Mouse (Mus musculus): ENCODE data around the gene Slc28a3. TPM values are rescaled to one million over a fixed set of nuclear protein-coding genes. Genes with fewer than 3 reads are reported as not detected.

Slc28a3 gene
- polyA plus RNA-seq (2015; fragmentation: Nextera tagmentation; extraction: Ambion mirVana), result 1.0 and 1.7 TPM in 2 replicates

DNA sequence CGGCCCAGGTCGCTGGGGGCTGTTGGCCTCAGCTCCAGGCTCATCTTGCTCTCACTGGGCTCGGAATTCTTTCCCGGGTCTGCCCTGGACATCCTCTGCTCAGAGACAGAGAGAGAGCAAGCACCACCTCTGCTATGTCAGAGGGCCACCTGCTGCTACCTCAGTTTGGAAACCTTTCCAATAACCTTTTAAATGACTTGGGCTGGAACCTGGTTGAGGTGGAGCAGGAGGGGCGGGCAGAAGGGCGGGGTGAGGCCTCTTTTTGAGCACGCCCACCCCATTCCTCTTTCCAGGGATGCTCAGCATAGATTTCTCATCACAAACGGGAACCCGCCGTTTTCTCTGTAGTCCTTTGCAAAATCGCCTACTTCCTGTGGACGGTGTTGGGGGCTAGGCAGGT lies at the start of gene Slc28a3:
Gene Slc28a3 (minus strand): TSS at position 162 of the 400 bp plus-strand sequence.
- Histone ChIP-seq H3K9ac (no peak within 1 kb of the TSS), H3K27me3 (no peaks in the 10 kb centered on the region), H3K4me3 (no peak within 1 kb of the TSS), H3K36me3 (no peaks in the 10 kb centered on the region), H3K27ac (no peak within 1 kb of the TSS), H3K4me1 (peaks cover 12% of the 10 kb centered on the region), H3K4me2 (0 out of 2 replicates have a peak within 1 kb of the TSS, but pooled peaks have one; percentile 5), H3K9me3 (no peaks in the 10 kb centered on the region)
- 10% methylated on average over 12 of the region's 12 CpGs for WGBS
- ATAC-seq (ENCODE audit: insufficient number of reproducible peaks, low FRiP score, low TSS enrichment, low read depth), result no peak

DNA sequence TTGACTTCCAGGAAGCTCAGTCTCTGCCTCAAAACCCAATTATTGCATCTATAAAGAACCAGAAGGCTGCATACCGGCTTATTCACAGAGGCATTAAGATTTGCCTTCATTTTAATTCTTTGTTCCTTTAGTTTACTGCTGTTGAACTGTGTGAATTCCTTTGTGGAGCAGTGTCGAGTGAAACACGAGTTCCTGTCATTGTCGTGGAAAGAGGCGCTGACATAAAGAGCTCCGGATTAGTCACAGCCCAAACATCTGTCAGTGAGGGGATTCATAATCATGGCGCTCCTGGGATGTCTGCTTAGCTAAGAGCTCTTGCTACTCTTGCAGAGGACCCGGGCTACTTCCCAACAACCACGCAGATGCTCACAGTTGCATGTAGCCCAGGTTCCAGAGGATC lies 47.3 kb upstream of the Slc28a3 start:
- no peaks in the 10 kb centered on the region for H3K4me1 ChIP-seq
- H3K9me3 ChIP-seq, result no peaks in the 10 kb centered on the region
- H3K9ac ChIP-seq, result no peak overlapping the region
- H3K36me3 ChIP-seq, result no peaks in the 10 kb centered on the region
- no peak overlapping the region for H3K27ac ChIP-seq
- no peaks in the 10 kb centered on the region for H3K27me3 ChIP-seq
- H3K4me3 ChIP-seq, result no peak overlapping the region
- ATAC-seq (ENCODE audit: insufficient number of reproducible peaks, low FRiP score, low TSS enrichment, low read depth), result no peak
- H3K4me2 ChIP-seq, result no peak overlapping the region
- WGBS, result 33% methylated on average over 9 of the region's 9 CpGs

DNA sequence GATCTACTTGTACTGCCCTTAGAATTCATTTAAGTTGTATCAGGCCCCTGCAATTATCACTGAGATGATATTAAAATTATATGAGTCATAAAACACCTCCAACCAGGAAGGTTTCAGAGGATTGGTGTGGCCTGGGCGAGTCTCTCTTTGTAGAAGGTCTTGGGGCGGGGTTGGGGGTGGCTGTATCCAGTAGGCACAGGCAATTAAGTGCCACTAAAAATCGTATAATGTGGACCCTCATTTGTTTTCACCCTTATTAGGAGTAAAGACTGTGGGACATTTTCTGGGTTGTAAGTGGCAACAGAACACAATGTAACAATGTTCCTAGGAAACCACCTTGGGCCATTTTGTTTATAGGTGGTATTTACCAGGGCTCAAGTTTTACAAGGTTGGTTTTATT lies 46.2 kb upstream of the Slc28a3 start:
- no peak overlapping the region for H3K4me3 ChIP-seq
- H3K4me2 ChIP-seq, result no peak overlapping the region
- no peak for ATAC-seq (ENCODE audit: insufficient number of reproducible peaks, low FRiP score, low TSS enrichment, low read depth)
- no peaks in the 10 kb centered on the region for H3K9me3 ChIP-seq
- 36% methylated on average over 3 of the region's 3 CpGs for WGBS
- no peaks in the 10 kb centered on the region for H3K36me3 ChIP-seq
- H3K9ac ChIP-seq, result no peak overlapping the region
- H3K27me3 ChIP-seq, result no peaks in the 10 kb centered on the region
- H3K27ac ChIP-seq, result no peak overlapping the region
- no peaks in the 10 kb centered on the region for H3K4me1 ChIP-seq

DNA sequence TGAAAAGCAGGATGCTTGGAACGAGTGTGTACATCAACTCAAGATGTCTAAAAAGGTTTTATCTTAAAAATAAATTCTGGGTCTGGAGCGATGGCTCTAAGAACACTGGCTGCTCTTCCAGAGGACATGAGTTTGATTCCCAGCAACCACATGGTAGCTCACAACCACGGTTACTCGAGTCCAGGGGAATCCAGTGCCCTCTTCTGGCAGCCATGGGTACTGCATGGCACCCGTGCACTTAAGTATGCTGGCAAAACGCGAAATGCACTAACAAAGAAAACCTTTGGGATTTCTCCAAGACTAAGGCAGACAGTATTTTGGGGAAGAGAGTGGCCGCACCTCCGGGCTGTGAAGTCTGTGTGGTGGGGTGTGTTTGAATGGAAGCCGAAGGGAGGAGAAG lies 44.9 kb upstream of the Slc28a3 start:
- H3K4me3 ChIP-seq, result no peak overlapping the region
- H3K9ac ChIP-seq, result no peak overlapping the region
- H3K9me3 ChIP-seq, result no peaks in the 10 kb centered on the region
- WGBS, result 78% methylated on average over 10 of the region's 10 CpGs
- no peaks in the 10 kb centered on the region for H3K4me1 ChIP-seq
- no peak for ATAC-seq (ENCODE audit: insufficient number of reproducible peaks, low FRiP score, low TSS enrichment, low read depth)
- H3K36me3 ChIP-seq, result no peaks in the 10 kb centered on the region
- H3K4me2 ChIP-seq, result no peak overlapping the region
- H3K27ac ChIP-seq, result no peak overlapping the region
- H3K27me3 ChIP-seq, result no peaks in the 10 kb centered on the region

DNA sequence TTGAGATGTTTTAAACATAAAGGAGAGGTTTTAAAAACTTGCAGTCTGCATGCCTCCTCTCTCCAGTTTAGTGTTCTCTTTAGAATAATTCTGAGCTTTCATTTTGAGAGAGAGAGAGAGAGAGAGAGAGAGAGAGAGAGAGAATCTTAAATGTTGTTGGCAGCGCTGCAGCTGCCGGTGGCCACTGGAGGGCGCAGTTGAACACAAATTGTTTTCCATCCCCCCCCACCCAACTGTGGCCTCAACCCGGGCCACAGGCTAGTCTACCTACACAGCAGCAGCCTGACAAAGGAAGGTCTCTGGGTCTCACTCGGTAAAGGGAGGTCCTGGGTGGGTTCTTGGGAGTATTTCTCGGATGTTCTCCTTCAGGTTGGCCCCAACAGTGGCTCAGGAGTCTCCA lies 29.7 kb upstream of the Slc28a3 start:
- 10% methylated on average over 6 of the region's 6 CpGs for WGBS
- Histone ChIP-seq H3K9ac (no peak overlapping the region), H3K27ac (no peak overlapping the region), H3K27me3 (peaks cover 21% of the 10 kb centered on the region), H3K4me3 (no peak overlapping the region), H3K36me3 (no peaks in the 10 kb centered on the region), H3K4me1 (no peaks in the 10 kb centered on the region), H3K9me3 (no peaks in the 10 kb centered on the region), H3K4me2 (no peak overlapping the region)
- no peak for ATAC-seq (ENCODE audit: insufficient number of reproducible peaks, low FRiP score, low TSS enrichment, low read depth)

DNA sequence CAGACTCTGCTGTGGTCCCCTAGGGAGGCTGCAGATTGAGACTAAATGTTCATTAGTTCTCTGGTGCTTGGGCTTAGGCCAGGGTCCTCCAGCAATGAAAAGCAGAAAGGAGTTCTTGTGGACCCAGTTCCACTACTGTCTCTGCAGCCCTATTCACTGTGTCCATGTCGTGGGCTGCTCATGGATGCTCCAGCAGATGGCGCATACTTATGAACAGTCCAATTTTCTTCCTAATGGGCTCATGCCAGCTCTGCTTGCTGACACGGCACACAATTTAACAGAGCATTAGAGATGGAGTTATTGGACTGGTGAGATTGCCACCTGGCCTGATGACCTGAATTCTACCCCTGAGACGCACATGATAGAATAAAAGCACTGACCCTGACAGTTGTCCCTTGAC lies 28.3 kb upstream of the Slc28a3 start:
- no peaks in the 10 kb centered on the region for H3K4me1 ChIP-seq
- no peak overlapping the region for H3K4me3 ChIP-seq
- no peak overlapping the region for H3K4me2 ChIP-seq
- H3K9me3 ChIP-seq, result no peaks in the 10 kb centered on the region
- WGBS, result 36% methylated on average over 4 of the region's 4 CpGs
- peaks cover 21% of the 10 kb centered on the region for H3K27me3 ChIP-seq
- H3K27ac ChIP-seq, result no peak overlapping the region
- no peak for ATAC-seq (ENCODE audit: insufficient number of reproducible peaks, low FRiP score, low TSS enrichment, low read depth)
- no peak overlapping the region for H3K9ac ChIP-seq
- H3K36me3 ChIP-seq, result no peaks in the 10 kb centered on the region

DNA sequence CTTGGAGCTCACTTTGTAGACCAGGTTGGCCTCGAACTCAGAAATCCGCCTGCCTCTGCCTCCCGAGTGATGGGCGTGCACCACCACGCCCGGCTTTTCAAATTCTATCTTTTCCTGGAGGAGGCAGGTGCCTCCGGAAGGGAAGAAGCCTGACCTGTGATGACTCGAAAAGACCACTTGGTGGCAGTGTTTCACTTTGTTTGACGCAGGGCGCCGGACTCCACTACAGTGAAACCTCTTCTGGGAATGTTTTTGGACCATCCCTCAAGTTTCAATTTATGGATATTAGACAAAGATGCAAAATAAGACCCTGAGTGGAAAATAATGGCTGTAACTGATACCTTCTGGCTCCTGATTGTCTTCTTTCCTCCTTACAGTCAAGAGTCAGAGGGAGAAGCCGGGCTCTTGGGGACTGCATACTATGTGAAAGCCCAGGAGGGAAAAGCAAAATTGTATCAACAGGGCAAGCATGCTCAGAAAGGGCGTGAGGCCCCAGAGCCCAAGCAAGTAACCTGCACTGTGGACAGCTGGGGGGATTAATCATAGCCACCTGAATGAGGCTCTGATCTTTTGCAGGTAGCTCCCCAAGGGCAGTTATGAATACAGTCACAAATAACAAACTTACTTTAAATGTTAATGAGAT lies 26.8 kb upstream of the Slc28a3 start:
- no peak overlapping the region for H3K27ac ChIP-seq
- H3K4me3 ChIP-seq, result no peak overlapping the region
- 11% methylated on average over 13 of the region's 13 CpGs for WGBS
- peaks cover 27% of the 10 kb centered on the region for H3K27me3 ChIP-seq
- no peaks in the 10 kb centered on the region for H3K36me3 ChIP-seq
- H3K4me2 ChIP-seq, result no peak overlapping the region
- H3K4me1 ChIP-seq, result peaks cover 2% of the 10 kb centered on the region; the same call in 1 of the 2 replicates
- H3K9me3 ChIP-seq, result no peaks in the 10 kb centered on the region
- H3K9ac ChIP-seq, result no peak overlapping the region
- no peak for ATAC-seq (ENCODE audit: insufficient number of reproducible peaks, low FRiP score, low TSS enrichment, low read depth)

DNA sequence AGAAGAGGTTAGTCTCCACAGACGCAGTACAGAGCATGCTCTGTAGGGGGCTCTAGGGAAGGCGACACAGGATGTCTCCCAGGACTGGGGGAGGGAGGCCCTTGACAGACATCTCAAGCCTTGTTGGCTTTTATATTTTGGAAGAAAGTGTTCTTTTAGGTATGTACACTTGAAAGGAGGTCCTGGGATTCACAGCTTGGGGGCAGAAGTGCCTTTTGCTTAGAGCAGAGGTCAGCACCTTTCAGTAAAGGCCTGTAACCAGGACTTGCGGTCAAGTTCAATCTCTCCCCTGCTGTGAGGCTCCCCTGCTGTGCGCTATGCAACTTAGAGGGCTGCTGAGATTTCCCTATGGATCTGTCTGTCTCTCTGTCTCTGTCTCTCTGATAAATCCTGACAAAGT lies 23.2 kb upstream of the Slc28a3 start:
- no peaks in the 10 kb centered on the region for H3K36me3 ChIP-seq
- H3K9me3 ChIP-seq, result no peaks in the 10 kb centered on the region
- 29% methylated on average over 4 of the region's 4 CpGs for WGBS
- H3K27me3 ChIP-seq, result peaks cover 19% of the 10 kb centered on the region
- H3K4me2 ChIP-seq, result no peak overlapping the region
- ATAC-seq (ENCODE audit: insufficient number of reproducible peaks, low FRiP score, low TSS enrichment, low read depth), result no peak
- H3K4me3 ChIP-seq, result no peak overlapping the region
- H3K9ac ChIP-seq, result no peak overlapping the region
- peaks cover 2% of the 10 kb centered on the region; the same call in 1 of the 2 replicates for H3K4me1 ChIP-seq
- no peak overlapping the region for H3K27ac ChIP-seq

DNA sequence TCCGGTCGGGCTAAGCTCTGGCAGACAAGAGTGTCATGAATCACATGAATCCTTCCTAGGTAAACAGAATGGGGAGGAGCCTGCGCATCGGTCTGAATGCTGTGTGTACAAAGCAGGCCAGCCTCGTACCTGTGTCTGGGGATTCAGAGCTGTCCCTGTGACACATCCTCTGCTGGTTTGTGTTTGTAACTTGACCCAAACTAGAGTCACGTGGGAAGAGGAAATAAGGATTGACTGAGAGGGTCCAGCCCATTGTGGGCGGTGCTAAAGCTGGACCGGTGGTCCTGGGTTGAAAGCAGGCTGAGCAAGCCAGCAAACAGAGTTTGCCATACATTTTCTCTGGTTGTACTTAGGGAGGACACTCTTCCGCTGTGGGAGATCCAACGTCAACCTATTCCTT lies 20.1 kb upstream of the Slc28a3 start:
- H3K9me3 ChIP-seq, result no peaks in the 10 kb centered on the region
- no peaks in the 10 kb centered on the region for H3K36me3 ChIP-seq
- ATAC-seq (ENCODE audit: insufficient number of reproducible peaks, low FRiP score, low TSS enrichment, low read depth), result no peak
- H3K4me3 ChIP-seq, result no peak overlapping the region
- H3K4me2 ChIP-seq, result no peak overlapping the region
- no peak overlapping the region for H3K9ac ChIP-seq
- H3K27me3 ChIP-seq, result peaks cover 7% of the 10 kb centered on the region; the same call in 1 of the 2 replicates
- no peak overlapping the region for H3K27ac ChIP-seq
- 33% methylated on average over 10 of the region's 10 CpGs for WGBS
- H3K4me1 ChIP-seq, result peaks cover 2% of the 10 kb centered on the region; the same call in 1 of the 2 replicates

DNA sequence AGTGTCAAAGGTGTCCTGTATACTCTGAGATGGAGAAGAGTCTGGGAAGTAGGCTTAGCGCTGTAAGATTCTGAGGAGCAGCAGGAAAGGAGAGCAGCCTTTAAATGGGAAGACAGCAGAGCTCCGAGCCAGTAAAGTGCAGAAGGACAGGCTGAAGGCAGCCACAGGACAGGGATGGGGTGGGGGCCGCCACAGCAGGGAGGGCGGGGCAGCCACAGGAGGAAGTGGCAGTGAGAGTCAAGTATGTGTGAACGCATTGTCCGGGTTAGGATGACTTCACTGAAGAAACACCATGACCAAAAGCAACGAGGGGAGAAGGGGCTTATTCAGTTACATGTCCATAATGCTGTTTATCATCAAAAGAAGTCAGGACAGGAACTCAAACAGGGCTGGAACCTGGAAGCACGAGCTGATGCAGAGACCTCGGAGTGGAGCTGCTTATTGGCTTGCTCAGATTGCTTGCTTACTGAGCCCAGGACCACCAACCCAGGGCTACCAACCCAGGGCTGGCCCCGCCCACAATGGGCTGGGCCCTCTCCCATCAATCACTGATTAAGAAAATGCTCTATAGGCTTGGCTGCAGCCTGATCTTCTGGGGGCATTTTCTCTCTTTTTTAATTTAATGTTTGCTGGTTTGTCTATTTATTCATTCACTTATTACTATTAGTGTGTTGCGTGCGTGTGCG lies 18.8 kb upstream of the Slc28a3 start:
- Histone ChIP-seq H3K27me3 (0 out of 2 replicates have a peak, but pooled peaks cover 5% of the 10 kb centered on the region), H3K27ac (no peak overlapping the region), H3K4me2 (no peak overlapping the region), H3K36me3 (no peaks in the 10 kb centered on the region), H3K9ac (no peak overlapping the region), H3K4me1 (peaks cover 2% of the 10 kb centered on the region; the same call in 1 of the 2 replicates), H3K4me3 (no peak overlapping the region), H3K9me3 (no peaks in the 10 kb centered on the region)
- no peak for ATAC-seq (ENCODE audit: insufficient number of reproducible peaks, low FRiP score, low TSS enrichment, low read depth)
- WGBS, result 22% methylated on average over 13 of the region's 13 CpGs

DNA sequence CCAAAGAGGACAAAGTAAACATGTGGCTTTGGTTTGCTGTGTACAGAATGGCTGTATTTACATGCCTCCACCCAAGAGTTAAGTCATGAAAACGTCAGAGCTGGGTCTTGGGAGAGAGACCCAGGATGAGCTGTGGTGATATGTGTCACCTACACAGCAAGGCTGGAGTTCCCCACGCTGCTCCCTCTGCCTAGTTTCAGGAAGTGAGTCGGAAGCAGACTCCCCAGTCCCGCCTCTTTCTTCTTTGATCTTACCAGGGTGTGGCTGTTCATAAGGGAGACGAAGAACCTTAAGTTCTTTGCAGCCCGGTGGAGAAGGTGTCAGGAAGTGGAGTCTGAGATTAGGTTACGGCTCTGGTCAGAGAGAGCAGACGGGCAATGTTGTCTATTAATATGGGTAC lies 12.0 kb upstream of the Slc28a3 start:
- no peak overlapping the region for H3K4me2 ChIP-seq
- H3K9me3 ChIP-seq, result no peaks in the 10 kb centered on the region
- no peak overlapping the region for H3K9ac ChIP-seq
- no peaks in the 10 kb centered on the region for H3K36me3 ChIP-seq
- WGBS, result 28% methylated on average over 8 of the region's 8 CpGs
- H3K27ac ChIP-seq, result no peak overlapping the region
- no peak for ATAC-seq (ENCODE audit: insufficient number of reproducible peaks, low FRiP score, low TSS enrichment, low read depth)
- H3K4me3 ChIP-seq, result no peak overlapping the region
- no peaks in the 10 kb centered on the region for H3K27me3 ChIP-seq
- no peaks in the 10 kb centered on the region for H3K4me1 ChIP-seq

DNA sequence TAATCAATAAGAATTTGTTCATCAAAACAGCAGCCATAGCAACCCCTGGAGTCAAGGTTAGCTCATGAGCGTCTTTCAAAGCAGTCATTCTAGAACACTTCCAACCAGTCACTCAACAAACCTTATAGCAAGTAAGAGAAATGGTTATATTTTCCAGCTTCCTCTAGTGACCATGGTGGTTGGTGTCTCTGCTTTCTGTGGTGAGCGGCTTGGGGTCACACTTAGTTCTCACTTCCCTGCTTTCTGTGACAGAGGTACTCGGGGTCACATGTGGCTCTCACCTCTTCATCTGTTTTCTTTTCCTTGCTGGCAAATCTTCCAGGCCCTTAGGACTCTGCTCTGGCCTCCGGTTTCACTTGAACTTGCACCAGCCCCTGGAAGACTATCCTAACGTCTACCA lies 8.6 kb upstream of the Slc28a3 start:
- WGBS, result 78% methylated on average over 5 of the region's 5 CpGs

More for the DNA sequence above, 8.6 kb upstream of the Slc28a3 start:
- ATAC-seq (ENCODE audit: insufficient number of reproducible peaks, low FRiP score, low TSS enrichment, low read depth), result no peak
- H3K36me3 ChIP-seq, result no peaks in the 10 kb centered on the region
- H3K9me3 ChIP-seq, result no peaks in the 10 kb centered on the region
- H3K4me1 ChIP-seq, result no peaks in the 10 kb centered on the region
- H3K9ac ChIP-seq, result no peak overlapping the region
- H3K4me3 ChIP-seq, result no peak overlapping the region
- H3K4me2 ChIP-seq, result no peak overlapping the region
- H3K27me3 ChIP-seq, result no peaks in the 10 kb centered on the region
- no peak overlapping the region for H3K27ac ChIP-seq
